Mouse (Mus musculus): Measurements from ENCODE around the gene Zc3h7a. TPM values are rescaled to one million over a fixed set of nuclear protein-coding genes. Genes with fewer than 3 reads are reported as not detected.

Zc3h7a gene
- polyA plus RNA-seq, 1 experiment from 2014 or later: 22.5 TPM

DNA sequence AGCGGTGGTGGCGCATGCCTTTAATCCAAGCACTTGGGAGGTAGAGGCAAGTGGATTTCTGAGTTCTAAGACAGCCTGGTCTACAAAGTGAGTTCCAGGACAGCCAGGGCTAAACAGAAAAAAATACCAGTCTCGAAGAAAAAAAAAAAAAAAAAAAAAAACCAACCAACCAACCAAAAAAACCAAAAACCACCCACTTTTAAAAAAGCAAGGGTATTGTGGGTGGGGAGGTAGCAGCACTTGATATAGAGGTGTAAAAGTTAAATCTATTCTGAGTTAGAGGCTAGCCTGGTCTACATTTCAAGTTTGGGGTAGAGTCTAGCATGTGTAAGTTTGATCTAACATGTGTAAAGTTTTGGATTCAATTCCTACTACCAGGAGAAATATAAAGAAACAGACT lies 24.1 kb upstream of the Zc3h7a start:
- H3K4me2 ChIP-seq (ENCODE audit: low read depth, low read length): no peak overlapping the region
- TF ChIP-seq CTCF (IDR thresholded peaks at IDR 0.05; ENCODE audit: low read depth) (no peak), EP300 (IDR thresholded peaks at IDR 0.05; ENCODE audit: low read depth) (no peak)
- H3K9me3 ChIP-seq (ENCODE audit: low read length): no peaks in the 10 kb centered on the region
- 78% methylated on average over 3 of the region's 3 CpGs for WGBS (ENCODE audit: insufficient replicate concordance)
- H3K27me3 ChIP-seq (ENCODE audit: insufficient read depth, low read length): no peaks in the 10 kb centered on the region
- no peak for ATAC-seq
- peaks cover 52% of the 10 kb centered on the region for H3K36me3 ChIP-seq (replicated peaks; ENCODE audit: insufficient read depth, low read length)
- peaks cover 19% of the 10 kb centered on the region for H3K4me1 ChIP-seq (ENCODE audit: insufficient read depth)
- no peak for DNase-seq
- H3K27ac ChIP-seq (ENCODE audit: low read depth): no peak overlapping the region
- no peak overlapping the region for H3K4me3 ChIP-seq (ENCODE audit: low read depth, low read length)
- H3K9ac ChIP-seq (replicated peaks): no peak overlapping the region

DNA sequence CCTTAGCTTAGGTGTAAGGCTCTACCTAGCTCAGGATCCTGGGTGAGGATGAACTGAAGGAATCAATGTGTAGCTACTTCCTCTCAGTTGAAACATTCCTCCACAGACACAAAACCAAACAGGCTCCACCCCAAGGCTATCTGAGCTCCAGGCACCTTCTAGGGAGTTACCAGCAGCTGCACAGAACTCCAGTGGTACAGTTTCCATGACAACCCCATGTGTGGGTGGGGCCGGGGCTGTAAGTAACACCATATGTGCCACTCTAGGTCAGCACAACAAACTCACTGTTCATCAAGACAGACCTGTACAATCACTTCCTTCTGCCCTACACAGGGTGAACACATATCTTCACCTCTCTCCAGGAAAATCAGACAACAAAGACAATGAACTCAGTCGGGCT lies 22.3 kb upstream of the Zc3h7a start:
- ATAC-seq (no peak), DNase-seq (peak; percentile 34)
- Histone ChIP-seq H3K4me1 (ENCODE audit: insufficient read depth) (peaks cover 8% of the 10 kb centered on the region), H3K36me3 (replicated peaks; ENCODE audit: insufficient read depth, low read length) (peaks cover 69% of the 10 kb centered on the region), H3K9ac (replicated peaks) (no peak overlapping the region), H3K27ac (ENCODE audit: low read depth) (no peak overlapping the region), H3K4me3 (ENCODE audit: low read depth, low read length) (no peak overlapping the region), H3K4me2 (ENCODE audit: low read depth, low read length) (no peak overlapping the region), H3K9me3 (ENCODE audit: low read length) (no peaks in the 10 kb centered on the region), H3K27me3 (ENCODE audit: insufficient read depth, low read length) (no peaks in the 10 kb centered on the region)
- TF ChIP-seq EP300 (IDR thresholded peaks at IDR 0.05; ENCODE audit: low read depth) (no peak), CTCF (IDR thresholded peaks at IDR 0.05; ENCODE audit: low read depth) (no peak)
- WGBS (ENCODE audit: insufficient replicate concordance): 68% methylated on average over 2 of the region's 2 CpGs

DNA sequence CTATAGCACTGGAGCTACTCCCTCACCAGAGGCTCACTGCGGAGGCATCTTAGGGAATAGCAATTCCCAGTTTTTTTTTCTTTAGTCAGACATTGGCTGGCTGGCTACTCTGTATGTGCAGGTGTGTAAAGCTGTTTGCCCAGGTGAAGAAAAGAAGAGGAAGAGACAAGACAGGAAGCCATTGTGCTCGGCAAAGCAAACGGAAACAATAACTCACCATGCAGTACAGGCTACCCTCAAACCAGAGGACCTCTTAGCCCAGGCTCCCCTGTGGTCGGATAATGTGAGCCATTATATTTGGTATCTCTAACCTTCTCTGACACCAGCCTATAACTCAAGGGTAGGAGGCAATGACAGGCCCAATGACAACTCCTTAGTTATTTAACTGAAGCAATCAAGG lies 20.9 kb upstream of the Zc3h7a start:
- Histone ChIP-seq H3K9ac (replicated peaks) (no peak overlapping the region), H3K27ac (ENCODE audit: low read depth) (no peak overlapping the region), H3K4me2 (ENCODE audit: low read depth, low read length) (no peak overlapping the region), H3K36me3 (replicated peaks; ENCODE audit: insufficient read depth, low read length) (peaks cover 78% of the 10 kb centered on the region), H3K4me1 (ENCODE audit: insufficient read depth) (peaks cover 5% of the 10 kb centered on the region), H3K27me3 (ENCODE audit: insufficient read depth, low read length) (no peaks in the 10 kb centered on the region), H3K9me3 (ENCODE audit: low read length) (no peaks in the 10 kb centered on the region), H3K4me3 (ENCODE audit: low read depth, low read length) (no peak overlapping the region)
- DNase-seq (no peak), ATAC-seq (no peak)
- no peak for TF ChIP-seq EP300 (IDR thresholded peaks at IDR 0.05; ENCODE audit: low read depth)
- TF ChIP-seq CTCF (IDR thresholded peaks at IDR 0.05; ENCODE audit: low read depth): no peak
- 85% methylated on average over 4 of the region's 4 CpGs for WGBS (ENCODE audit: insufficient replicate concordance)

DNA sequence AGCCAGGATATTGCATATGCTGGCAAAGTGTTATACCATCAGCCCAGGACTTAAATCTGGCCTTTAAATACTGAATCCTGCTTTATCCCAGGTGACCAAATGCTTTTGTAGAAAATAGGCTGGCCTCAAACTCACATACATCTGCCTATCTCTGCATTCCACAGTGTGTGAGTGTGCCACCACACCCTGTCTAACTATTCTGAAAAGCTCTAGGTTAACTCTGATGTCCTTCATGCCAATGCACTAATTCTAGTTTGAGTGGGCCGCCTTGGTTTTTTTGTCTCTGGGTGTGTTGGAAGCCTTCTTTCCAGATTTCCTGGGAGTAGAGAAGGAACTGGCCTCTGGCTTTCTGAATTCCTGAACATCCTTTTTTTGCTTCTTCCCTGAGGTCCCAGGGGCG lies 17.0 kb upstream of the Zc3h7a start:
- ATAC-seq (no peak), DNase-seq (no peak)
- Histone ChIP-seq H3K9me3 (ENCODE audit: low read length) (no peaks in the 10 kb centered on the region), H3K4me2 (ENCODE audit: low read depth, low read length) (no peak overlapping the region), H3K4me1 (ENCODE audit: insufficient read depth) (no peaks in the 10 kb centered on the region), H3K4me3 (ENCODE audit: low read depth, low read length) (no peak overlapping the region), H3K27me3 (ENCODE audit: insufficient read depth, low read length) (no peaks in the 10 kb centered on the region), H3K9ac (replicated peaks) (no peak overlapping the region), H3K36me3 (replicated peaks; ENCODE audit: insufficient read depth, low read length) (peaks cover 54% of the 10 kb centered on the region), H3K27ac (ENCODE audit: low read depth) (no peak overlapping the region)
- TF ChIP-seq EP300 (IDR thresholded peaks at IDR 0.05; ENCODE audit: low read depth) (no peak), CTCF (IDR thresholded peaks at IDR 0.05; ENCODE audit: low read depth) (no peak)
- WGBS (ENCODE audit: insufficient replicate concordance): 87% methylated on average over 2 of the region's 2 CpGs

DNA sequence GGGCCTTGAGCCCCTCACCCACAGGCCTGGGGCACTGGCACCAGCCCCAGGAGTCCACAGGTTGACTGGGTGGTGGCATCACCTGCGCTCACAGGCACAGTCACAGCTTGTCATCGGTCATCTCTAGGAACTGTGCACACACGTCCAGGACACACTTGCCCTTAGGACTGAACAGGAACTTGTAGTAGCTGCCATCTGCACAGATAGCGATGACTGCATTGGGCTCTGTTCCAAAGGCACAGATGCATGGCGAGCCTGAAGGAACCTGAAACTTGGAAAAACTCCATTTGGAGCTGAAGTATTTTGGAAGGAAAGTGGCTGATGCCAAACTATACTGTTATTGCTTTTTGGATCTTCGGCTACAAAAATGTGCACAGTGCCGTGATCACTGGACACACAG lies 14.0 kb upstream of the Zc3h7a start:
- no peaks in the 10 kb centered on the region for H3K9me3 ChIP-seq (ENCODE audit: low read length)
- peaks cover 25% of the 10 kb centered on the region for H3K36me3 ChIP-seq (replicated peaks; ENCODE audit: insufficient read depth, low read length)
- ATAC-seq (no peak), DNase-seq (no peak)
- no peak overlapping the region for H3K4me2 ChIP-seq (ENCODE audit: low read depth, low read length)
- H3K9ac ChIP-seq (replicated peaks): no peak overlapping the region
- H3K27me3 ChIP-seq (ENCODE audit: insufficient read depth, low read length): no peaks in the 10 kb centered on the region
- H3K4me1 ChIP-seq (ENCODE audit: insufficient read depth): no peaks in the 10 kb centered on the region
- TF ChIP-seq EP300 (IDR thresholded peaks at IDR 0.05; ENCODE audit: low read depth) (no peak), CTCF (IDR thresholded peaks at IDR 0.05; ENCODE audit: low read depth) (no peak)
- 85% methylated on average over 7 of the region's 7 CpGs for WGBS (ENCODE audit: insufficient replicate concordance)
- H3K4me3 ChIP-seq (ENCODE audit: low read depth, low read length): no peak overlapping the region
- no peak overlapping the region for H3K27ac ChIP-seq (ENCODE audit: low read depth)

DNA sequence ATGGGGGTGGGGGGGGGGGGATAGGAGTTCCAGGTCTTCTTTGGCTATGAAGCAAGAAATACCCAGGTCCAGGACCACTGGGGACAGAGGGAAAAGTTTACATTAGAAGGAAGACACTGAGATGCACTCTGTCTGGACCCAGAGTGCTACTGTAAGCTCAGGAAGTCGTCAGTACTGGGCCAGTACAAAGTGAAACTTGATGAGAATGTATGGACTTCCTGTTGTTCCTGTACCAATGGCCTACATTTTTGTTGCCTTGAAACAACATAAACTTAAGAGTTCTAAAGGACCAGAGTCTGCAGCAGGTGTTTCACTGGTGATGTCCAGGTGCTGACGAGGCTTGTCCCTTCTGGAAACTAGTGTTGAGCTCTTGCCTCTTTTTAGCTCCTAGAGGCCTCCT lies 1.2 kb upstream of the Zc3h7a start:
- Histone ChIP-seq H3K27ac (ENCODE audit: low read depth) (0 out of 2 replicates have a peak overlapping the region, but pooled peaks have one; percentile 94), H3K4me1 (ENCODE audit: insufficient read depth) (peaks cover 26% of the 10 kb centered on the region), H3K9me3 (ENCODE audit: low read length) (no peaks in the 10 kb centered on the region), H3K9ac (replicated peaks) (no peak overlapping the region), H3K4me3 (ENCODE audit: low read depth, low read length) (no peak overlapping the region), H3K4me2 (ENCODE audit: low read depth, low read length) (peak overlapping the region; percentile 72), H3K27me3 (ENCODE audit: insufficient read depth, low read length) (no peaks in the 10 kb centered on the region), H3K36me3 (replicated peaks; ENCODE audit: insufficient read depth, low read length) (no peaks in the 10 kb centered on the region)
- DNase-seq: no peak
- TF ChIP-seq EP300 (IDR thresholded peaks at IDR 0.05; ENCODE audit: low read depth) (no peak), CTCF (IDR thresholded peaks at IDR 0.05; ENCODE audit: low read depth) (no peak)
- WGBS (ENCODE audit: insufficient replicate concordance): 67% methylated on average over 2 of the region's 2 CpGs
- ATAC-seq: no peak

DNA sequence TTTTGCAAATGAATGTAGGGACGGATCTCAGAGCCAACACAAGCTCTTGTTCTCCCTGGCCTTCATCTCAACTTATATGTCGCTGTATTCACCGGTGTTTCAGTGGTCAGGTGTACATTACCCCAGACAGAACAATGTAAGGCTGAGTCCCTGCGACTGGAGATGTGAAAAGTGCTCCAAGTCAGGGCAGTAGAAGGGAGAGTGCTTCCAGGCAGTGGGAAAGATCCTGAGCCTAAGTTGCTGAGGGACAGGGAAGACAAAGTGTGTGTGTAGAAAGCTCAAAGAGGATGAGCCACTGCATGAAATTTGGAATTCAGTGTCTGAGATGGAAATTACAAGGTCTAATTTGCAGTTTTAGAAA lies 671 bp upstream of the Zc3h7a start:
- Histone ChIP-seq H3K27me3 (ENCODE audit: insufficient read depth, low read length) (no peaks in the 10 kb centered on the region), H3K27ac (ENCODE audit: low read depth) (peak overlapping the region; percentile 94), H3K9ac (replicated peaks) (peak overlapping the region; percentile 89), H3K36me3 (replicated peaks; ENCODE audit: insufficient read depth, low read length) (no peaks in the 10 kb centered on the region), H3K4me3 (ENCODE audit: low read depth, low read length) (peak overlapping the region; percentile 80), H3K9me3 (ENCODE audit: low read length) (no peaks in the 10 kb centered on the region), H3K4me2 (ENCODE audit: low read depth, low read length) (peak overlapping the region; percentile 72), H3K4me1 (ENCODE audit: insufficient read depth) (peaks cover 30% of the 10 kb centered on the region)
- no peak for DNase-seq
- no peak for ATAC-seq
- WGBS (ENCODE audit: insufficient replicate concordance): 3% methylated on average over 4 of the region's 4 CpGs
- TF ChIP-seq EP300 (IDR thresholded peaks at IDR 0.05; ENCODE audit: low read depth) (no peak), CTCF (IDR thresholded peaks at IDR 0.05; ENCODE audit: low read depth) (no peak)
